Mouse (Mus musculus) cerebellum, adult 18-20 months (tissue): Measurements from ENCODE around the gene Lmtk2.

Experiments used
- DNase-seq, 2 experiments: peaks; one replicate each; pipeline ENCODE4 v3.0.0; 2021

Lmtk2 gene

DNA sequence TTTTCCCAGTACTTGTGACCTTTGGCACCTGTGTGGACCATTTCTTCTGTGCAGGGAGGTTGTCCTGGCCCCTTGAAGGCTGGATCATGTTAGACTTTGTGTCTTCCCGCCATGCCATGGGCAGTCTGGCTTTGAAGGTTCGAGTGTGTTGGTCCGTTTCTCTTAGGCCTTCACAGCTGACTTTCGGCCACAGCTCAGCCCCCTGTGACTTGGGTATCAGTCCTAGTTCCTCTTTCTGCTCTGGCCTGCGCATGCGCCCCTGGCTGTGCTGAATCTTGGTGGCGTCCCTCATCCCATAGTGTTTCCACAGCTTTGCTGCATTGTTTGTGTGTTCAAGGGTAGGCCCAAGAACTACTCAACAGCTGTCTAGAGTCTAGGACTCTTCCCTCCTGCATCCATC lies 81.0 kb downstream of the Lmtk2 start:
- DNase-seq: no peak

DNA sequence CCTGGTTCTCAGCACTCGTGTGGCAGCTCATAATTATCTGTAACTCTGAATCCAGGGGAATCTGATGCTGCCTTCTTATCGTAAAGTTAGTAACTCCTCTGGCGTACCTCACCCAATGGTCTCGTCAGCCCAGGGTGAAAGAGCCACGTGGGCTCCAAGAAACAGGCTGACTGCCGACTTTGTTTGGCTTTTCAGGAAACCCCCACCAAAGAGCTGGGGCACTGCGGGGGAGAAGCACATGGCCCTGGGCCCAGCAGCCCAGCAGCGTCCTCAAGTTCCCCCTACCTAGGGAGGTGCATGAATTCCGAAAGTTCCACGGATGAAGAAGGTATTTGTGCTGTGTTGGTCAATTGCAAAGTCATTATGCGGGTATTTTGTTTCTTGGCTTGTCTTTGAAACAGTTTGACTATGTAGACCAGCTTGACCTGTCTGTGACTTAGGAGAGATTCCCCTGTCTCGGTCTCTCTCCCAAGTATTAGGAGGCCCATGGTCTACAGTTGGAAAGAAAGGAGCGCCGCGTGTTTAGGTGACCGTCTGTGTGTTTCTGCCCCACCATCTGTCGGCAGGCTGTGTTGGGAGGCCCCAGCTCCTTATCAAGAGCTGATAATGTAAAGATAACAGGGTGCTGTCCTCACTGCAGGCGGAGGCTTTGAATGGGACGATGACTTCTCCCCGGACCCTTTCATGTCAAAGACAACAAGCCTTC lies 82.5 kb downstream of the Lmtk2 start:
- DNase-seq: no peak

DNA sequence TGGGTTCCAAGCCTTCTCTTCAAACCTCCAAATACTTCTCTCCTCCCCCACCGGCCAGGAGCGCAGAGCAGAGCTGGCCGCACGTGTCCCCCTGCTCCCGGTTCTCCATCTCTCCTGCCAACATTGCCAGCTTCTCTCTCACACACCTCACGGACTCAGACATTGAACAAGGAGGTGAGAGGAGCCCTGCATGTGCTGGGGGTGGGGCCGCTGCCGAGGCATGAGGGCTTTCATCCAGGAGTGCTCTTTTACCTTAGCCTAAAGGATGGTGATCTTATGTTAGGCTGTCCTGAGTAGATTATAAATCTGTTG lies 83.0 kb downstream of the Lmtk2 start:
- no peak for DNase-seq

DNA sequence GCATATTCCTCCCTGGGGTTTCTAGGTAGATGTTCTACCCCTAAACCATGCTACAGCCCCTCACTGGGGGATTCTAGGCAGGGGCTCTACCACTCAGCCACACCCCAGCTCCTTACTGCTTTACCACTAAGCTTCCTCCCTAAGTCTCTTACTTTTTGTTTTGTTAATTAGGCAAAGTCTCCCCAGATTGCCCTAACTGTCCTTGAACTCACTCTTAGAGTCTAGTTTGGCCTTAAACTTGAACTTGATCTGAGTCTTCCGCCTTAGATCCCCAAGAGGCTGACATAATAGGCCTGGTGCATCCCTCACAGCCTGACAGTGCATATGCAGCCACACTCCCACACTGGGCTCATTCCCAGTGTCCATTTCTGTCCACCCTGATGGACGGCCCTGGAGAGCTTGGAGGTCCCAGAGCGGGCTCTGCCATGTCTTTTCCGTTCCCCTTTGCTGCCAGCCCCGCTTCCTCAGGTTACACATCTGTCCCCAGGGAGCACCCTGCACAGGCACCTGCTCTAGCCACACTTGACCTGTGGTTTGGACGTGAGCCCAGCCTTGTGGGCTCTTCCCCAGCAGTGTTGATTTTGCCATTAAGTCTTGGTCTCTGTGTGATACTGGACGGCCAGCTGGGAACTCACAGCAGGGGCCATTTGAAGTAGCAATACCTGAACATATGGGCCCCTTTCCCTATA lies 83.6 kb downstream of the Lmtk2 start:
- peak in 1 of 2 experiments; percentile 38 for DNase-seq

DNA sequence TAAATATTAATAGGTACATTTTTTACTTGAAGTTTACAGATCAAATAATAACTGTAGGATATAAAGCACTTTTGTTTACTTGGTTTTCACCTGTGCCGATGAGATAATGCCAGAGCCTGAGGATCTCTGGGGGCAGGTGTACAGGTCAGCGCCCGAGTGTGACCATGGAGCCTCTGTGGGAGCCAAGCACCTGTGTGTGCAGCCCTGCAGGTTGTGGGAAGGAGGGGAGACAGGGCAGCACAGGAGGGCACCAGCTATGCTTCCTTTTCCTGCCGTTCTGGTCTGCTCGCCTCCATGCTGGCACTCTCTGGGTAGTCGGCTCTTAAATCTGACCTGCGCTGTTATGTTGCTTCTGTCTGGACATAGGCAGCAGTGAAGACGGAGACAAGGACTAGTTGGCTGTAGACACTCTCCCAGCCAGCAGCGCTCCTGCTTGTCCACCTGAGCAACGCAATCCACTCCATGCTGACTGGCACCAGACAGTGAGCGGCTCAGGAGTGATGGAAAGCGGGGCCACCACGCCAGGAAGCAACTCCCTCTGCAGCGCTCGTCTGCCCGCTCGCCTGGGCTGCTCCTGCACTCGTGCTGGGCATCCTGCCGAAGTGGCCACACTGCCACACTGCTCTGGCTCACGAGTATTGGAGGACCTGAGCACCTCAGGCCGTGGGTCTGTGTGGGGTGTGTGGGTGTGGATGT lies 84.3 kb downstream of the Lmtk2 start:
- DNase-seq: peak; percentile 49 to 51

DNA sequence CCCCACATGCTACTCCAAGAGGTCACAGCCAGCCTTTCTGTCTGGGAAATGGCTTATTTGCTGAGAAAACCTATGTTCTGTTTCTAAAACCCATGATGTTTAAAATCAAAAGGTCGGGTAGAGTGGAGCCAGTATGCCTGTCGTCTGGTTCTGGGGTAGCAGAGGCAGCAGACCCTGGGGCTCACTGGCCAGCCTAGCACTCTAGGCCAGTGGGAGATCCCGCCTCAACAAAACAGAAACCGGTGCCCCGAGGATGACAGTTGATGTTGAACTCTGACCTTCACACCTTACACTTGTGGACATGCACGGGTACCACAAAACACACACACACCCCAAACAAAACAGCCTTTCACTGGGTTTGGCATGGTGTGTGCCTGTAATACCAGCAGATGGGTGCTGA lies 88.2 kb downstream of the Lmtk2 start:
- DNase-seq: no peak

DNA sequence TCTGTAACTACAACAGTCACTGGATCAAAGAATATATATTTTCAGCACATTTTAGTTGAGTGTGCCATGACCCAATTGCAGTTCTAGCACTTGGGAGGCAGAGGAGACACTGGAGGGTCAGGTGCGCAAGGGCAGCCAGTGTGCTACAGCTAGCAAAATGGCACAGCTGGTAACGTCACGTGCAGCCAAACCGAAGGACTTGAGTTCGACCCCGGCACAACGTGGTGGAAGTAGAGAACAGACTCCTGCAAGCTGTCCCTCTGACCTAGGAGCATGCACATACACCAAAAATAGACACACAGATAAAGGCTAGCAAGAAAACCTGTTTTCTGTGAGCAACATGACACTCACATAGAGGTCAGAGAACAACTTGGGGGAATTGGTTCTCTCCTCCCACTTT lies 89.1 kb downstream of the Lmtk2 start:
- no peak for DNase-seq

DNA sequence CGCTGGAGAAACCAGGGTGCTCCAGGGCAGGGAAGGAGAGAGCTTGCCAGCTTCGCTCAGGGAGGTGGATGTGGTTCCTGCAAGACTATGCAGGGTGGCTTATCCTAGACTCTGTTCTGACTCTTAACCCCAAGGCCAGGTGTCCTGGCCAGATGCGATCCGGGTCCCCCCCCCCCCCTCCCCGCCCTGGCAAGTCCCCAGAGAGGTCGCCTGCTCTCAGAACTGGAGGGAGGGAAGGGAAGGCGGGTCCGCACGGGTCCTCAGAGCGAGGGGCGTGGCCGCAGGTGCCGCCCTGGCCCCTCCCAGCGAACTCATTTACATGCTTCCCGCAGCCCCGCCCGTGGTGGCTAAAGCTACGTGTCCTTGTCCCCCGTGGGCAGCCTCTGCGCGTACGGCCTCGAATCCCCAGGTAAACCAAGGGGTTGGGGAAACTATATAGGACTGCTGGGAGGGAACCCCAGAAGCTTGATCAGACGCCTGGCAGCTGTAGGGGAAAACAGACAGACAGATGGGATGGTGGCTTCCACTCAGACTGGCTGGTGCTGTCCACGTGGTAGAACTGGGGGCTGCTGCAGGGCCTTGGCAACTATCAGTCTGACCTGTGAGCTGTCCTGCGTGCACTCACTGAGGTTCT lies 89.8 kb downstream of the Lmtk2 start, which contains the start of gene Bhlha15:
Gene Bhlha15, plus strand, starts transcription at position 337 of the 634 bp plus-strand sequence.
- DNase-seq: peak in 1 of 2 experiments; percentile 51

DNA sequence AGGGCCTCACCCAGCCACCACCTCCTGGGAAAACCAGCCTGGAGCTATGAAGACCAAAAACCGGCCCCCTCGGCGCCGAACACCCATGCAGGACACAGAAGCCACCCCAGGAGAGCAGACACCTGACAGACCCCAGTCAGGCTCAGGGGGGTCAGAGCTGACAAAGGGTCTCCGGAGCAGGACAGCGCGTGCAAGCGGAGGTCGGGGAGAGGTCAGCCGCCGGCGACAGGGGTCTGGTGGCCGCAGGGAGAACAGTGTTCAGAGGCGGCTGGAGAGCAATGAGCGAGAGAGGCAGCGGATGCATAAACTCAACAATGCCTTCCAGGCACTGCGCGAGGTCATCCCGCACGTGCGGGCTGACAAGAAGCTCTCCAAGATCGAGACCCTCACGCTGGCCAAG lies 90.8 kb downstream of the Lmtk2 start:
- no peak for DNase-seq

DNA sequence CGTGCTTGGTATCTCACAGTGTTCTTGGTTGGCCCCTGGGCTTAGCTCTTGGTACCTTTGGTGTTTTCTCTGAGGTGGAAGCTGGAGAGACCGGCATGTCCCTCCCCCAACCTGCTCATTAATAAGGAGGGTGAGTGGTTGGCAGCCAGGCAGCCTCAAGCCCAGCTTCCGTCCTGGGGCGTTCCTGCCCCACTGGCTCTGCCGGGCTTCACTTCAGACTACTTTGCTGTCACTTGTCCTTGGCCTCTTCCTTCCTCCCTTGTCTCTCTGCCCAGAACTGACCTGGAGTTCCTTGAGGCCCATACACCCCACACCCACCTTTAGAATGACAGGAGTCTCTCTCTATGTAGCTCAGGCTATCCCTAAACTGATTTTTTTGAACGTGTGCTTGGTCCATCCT lies 92.4 kb downstream of the Lmtk2 start:
- DNase-seq: no peak

DNA sequence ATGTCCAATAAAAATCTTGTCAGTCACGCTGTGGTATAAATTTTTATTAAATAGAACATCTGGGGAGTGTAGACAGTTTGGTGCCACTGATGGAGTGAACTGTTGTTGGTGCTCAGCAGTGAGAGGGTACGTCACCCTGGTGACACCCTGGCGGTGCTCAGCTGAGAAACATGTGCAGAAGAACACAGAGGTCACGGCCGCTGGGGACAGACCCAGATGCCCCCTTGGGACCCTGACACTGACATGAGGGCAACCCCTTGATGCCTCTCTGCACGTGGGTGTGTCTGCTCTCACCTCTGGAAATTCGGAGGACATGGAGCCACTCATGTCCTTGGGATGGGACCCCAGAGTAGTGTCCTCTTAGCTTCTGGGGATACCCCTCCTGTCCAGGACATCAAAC lies 94.2 kb downstream of the Lmtk2 start:
- DNase-seq: no peak

DNA sequence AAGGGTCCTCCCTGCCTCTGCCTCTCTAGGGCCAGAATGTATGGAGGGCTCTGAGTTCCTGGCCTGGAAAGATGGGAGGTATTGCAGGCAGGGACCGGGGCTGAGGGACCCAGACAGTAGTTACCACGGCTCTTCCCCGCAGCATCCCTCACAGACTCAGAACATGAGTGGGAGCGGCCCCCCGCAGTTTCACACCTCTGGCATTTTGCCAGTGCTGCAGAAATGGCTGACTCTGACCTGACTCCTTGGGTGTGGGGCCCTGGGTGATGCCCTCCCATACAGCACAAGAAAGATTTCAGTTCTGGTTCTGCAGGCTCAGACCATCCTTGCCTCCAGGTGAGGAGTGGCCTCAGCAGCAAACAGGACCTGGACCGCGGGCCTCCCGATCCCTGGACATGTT lies 95.3 kb downstream of the Lmtk2 start:
- no peak for DNase-seq

DNA sequence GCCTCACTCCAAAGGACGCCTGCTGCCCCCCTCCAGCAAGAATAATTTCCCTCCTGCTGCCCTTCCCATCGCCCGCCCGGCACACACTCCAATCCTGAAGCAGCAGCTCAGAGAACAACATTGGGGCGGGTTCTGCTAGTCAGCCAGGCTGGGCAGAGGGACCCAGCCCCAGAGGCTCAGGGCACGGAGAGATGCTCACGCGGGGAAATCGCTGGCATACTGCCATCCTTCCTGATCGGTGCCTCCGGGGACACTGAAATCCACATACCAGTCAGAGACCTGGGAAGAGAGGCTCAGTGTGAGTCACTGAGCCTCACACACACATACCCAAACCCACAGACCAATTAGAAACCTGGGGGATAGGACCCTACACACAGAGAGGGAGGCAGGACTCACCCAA lies 100.4 kb downstream of the Lmtk2 start:
- DNase-seq: no peak

DNA sequence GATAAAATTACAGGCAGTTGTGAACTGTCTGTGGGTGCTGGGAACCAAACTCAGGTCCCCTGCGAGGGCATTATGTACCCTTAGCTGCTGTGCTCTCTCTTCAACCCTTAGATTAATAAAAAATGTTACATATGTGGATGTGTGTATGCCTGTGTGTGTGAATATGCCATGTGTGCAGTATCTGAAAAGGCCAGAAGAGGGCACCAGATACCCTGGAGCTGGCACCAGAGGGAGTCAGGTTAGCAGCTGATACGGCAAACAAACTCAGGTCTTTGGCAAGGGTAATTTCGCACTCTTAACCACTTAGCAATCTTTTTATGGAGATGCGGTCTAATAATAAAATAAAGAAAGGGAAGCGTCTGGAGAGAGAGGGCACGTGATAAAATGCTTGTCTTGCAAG lies 102.2 kb downstream of the Lmtk2 start:
- DNase-seq: no peak

DNA sequence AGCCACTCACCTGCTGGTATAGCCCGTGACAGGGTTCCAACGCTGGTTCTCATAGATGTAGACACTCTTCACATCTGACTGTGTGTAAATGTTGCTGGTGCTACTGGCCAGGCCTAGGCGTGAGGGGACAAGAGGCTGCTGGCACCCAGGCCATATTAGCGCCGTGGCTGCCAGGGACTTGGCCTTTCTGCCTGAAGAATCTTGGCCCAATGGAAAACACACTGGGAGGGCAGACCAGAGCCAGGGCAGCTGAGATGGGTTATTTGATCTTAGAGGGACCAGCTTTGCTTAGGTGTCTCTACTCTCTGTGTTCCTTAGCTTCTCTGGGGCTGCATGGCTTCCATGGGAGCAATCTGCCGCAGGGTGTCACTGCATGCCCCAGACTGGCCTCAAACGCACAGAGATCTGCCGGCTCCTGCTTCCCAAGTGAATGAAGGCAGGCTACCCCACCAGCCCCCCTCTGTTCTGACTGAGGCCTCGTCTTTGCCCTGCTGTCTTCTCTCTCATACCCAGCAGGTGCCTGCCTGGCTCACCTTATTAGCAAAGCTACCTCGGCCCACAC lies 103.2 kb downstream of the Lmtk2 start:
- peak in 1 of 2 experiments; percentile 49 for DNase-seq

DNA sequence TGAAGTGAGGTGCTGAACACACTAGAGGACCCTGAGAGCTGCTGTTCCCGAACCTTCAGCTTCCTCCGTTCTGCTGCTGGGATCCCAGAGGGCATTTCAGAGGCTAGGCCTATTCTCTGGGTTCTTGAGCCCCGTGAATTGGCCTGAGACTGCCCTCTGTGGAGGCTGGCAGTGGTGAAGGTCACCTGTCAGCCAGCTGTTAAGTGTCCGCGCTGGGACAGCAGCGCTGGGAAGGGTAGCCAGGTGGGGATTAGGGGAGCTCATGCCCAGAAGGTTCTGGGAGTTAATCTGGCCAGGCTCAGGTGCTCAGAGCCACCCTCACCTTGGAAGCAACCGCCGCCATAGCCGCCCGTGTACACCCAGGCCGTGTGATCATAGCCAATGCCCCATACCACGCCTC lies 104.1 kb downstream of the Lmtk2 start:
- DNase-seq: no peak

DNA sequence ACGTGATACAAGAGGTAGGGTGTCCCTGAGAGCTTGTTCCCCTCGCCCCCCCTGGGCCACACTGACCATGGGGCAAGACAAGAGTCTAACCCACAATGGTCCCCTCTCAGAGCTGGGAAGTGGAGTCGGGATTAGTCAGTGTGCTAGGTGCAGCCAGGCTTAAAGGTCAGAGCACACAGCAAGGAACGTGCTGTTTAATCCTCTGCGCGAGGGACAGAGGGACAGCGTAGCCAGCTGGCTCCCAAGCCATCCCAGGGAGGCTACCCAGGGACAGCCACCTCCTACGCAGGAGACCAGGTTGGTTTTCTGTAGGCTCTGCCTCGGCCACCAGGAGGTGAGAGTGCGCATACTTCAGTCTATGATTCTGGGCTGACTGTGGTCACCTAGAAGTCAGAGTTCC lies 104.7 kb downstream of the Lmtk2 start:
- peak in 1 of 2 experiments; percentile 49 for DNase-seq

DNA sequence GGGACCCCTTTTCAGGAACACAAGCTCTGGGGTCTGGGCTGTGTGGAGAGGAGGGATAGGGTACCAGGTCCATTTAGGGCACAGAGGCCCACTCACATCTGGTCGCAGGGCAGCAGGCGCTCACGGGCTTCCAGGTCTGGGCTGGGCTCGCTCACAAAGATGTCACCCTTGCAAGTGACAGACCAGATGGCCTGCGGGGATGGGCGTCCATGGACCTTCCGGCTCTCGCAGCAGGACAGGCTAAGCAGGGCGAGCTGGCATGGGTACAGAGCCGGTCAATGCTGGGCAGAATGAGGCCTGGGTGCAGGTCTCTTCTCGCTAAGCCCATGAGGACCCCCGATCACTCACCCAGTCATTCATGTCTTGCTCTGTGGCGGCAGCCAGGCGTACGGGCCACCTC lies 105.8 kb downstream of the Lmtk2 start:
- peak; percentile 54 to 58 for DNase-seq

DNA sequence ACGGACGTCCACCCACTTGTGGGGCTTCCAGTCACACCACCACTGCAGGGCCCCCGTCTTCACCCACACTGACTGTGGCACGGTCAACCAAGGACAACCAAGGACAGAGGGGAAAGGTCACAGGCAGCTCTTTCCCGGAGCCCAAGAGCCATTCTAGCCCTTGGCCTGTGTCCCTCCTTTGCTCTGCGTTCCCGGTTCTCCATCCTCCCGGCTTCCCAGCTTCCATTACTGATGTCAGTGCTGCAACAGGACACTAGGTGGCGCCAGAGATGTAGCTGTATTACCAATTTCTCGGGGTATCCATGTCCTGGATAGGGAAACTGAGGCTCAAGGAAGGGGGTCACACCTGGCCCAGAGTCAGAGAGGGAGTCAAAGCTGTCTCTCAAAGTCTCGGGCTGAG lies 107.2 kb downstream of the Lmtk2 start:
- DNase-seq: peak; percentile 61 to 77

DNA sequence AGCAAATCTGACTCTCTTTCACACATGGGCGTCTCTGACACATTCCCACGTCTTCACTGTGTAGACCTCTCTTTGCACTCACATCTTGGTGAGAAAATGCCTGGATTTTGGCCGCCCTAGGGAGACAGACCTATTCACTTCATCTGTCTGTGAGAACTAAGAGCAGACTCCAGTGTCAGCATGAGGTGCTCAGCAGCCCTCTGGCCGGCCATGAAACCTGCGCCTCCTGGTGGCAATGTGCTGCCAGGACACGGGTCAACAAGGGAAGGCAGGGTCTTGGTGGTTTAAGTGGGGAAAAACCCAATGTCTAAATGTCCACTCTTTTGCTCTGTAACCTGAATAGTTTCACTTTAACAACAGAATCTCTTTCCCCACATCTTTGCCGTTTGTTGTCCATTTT lies 114.2 kb downstream of the Lmtk2 start:
- DNase-seq: peak; percentile 73 to 75

DNA sequence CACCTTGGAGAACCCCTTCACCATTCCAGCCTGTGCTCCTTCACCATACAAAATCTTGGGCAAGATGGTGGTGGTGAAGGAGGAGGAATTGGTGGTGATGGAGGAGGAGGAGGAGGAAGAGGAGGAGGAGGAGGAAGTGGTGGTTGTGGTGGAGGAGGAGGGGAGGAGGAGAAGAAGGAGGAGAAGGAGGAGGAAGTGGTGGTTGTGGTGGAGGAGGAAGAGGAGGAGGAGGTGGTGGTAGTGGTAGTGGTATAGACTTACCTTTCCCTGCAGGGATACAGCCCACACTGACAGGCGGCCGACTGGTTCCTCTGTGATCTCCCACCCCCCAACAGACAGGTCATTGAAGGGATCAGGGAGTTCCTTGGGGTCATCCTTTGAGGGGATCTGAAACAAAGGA lies 115.8 kb downstream of the Lmtk2 start:
- no peak for DNase-seq

DNA sequence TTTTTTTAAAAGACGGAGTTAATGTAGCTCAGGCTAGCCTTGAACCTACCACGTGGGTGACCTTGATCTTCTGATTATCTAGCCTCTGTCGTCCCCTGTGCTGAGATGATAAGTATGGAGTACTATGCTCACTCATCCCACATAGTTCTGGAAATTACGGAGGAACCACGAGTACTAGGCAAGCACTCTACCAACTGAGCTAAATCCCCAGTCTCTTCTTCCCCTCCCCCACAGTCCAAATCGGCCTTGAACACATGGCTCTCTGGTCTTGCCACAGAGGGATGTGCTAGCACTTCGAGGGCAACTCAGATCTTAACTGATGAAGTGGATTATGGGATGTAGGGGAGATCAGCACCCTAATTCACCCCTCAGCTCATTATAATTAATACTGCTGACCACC lies 117.8 kb downstream of the Lmtk2 start:
- peak in 1 of 2 experiments; percentile 5 for DNase-seq

DNA sequence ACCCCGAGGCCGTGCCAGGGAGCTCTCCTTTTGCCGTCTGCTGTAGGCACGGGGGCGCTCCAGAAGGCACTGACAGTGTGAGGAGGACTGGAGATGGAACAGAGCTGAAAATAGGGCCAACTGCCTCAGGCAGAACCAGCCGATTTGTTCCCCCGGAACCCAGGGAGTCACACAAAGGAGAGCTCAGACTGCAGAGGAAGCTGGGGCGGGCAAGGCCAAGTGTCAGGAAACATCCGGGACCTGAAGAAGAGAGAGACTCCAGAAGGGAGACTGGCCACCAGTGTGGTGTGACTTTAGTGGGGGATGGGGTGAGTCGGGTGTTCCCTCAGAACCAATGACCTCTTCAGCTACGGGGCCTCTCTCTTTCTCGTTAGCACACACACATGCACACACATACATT lies 119.1 kb downstream of the Lmtk2 start:
- DNase-seq: peak; percentile 23 to 33
